Mouse (Mus musculus): ENCODE results near the gene Jmjd4.
A peak's percentile ranks its signal among the peaks of the same experiment; 100 is the strongest.

Gene Jmjd4

GRCm38 (mm10) chr11:59449741-59450229 lies at the start of gene Jmjd4:
Gene Jmjd4 (plus strand): TSS chr11:59450045.
- DNase-seq (ENCODE audit: extremely low spot score) = peak; percentile 93

- DNase-seq (ENCODE audit: extremely low spot score) = no peak
These were observed 49.0 kb upstream of the Jmjd4 start for GRCm38 (mm10) chr11:59400876-59401275.

DNA sequence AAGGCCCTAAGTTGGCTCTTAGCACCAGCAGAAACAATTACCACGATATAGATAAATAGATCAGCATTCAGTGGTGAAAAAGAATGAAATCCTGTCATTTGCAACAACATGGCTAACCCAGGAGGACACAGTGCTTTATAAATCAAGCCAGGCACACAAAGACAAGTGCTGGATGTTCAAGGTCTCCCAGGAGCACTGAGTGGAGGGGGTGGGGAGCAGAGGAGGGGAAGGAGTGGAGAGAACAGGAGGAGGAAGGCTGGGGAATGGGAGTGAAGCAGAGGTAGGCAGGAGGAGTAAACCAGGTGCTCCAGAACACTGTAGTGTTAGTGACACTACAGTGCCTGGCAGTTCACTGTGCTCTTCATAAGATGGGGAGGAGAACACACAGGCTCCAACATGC lies 44.1 kb upstream of the Jmjd4 start:
- no peak for DNase-seq (ENCODE audit: extremely low spot score)

- DNase-seq (ENCODE audit: extremely low spot score) = no peak
These were observed 39.0 kb upstream of the Jmjd4 start for GRCm38 (mm10) chr11:59410851-59411250.

- no peak for DNase-seq (ENCODE audit: extremely low spot score)
These were observed 37.8 kb upstream of the Jmjd4 start for GRCm38 (mm10) chr11:59412058-59412457.

DNA sequence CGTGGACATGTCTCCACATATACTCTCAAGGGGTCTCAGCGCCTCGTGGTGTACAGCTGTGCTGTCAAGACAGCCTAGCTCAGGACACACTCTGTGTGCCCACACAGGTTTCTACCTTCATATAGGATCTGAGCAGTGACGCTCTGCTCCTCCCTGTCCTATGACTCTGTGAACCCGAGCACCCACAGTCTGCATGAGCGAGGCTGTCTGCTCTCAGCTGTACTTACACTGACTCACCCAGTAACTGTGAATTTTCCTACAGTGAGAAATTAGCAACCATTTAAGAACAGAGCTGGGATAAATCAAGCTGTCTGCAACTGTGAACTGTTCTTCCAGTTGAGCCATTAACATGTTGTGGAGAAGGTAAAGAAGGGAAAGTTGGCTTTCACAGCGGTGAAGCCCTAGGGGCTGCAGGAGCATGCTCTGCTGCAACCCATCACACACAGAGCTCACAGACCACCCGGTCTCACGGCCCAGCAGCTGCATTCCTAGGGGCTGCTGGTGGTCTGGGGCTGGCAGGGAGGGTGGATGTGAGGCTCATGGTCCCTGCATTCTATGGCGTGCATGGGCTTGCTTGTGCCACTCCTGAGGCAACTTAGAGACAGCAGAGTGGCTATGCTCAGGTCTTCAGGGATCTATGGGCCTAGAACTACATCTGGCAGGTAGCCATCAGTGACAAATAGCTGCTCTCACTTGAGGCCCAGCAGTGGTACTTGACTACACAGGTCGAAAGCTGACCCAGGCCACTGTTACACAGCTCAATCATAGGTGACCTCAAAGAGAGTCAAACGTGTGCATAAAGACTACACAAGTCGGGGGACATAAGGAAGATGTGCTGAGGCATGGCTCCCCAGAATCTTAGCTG lies 36.6 kb upstream of the Jmjd4 start:
- DNase-seq (ENCODE audit: extremely low spot score) = no peak

GRCm38 (mm10) chr11:59418708-59419107 lies 31.1 kb upstream of the Jmjd4 start:
- no peak for DNase-seq (ENCODE audit: extremely low spot score)

- no peak for DNase-seq (ENCODE audit: extremely low spot score)
These were observed 28.4 kb upstream of the Jmjd4 start for GRCm38 (mm10) chr11:59421436-59421835.

- DNase-seq (ENCODE audit: extremely low spot score) = no peak
These were observed 27.9 kb upstream of the Jmjd4 start for GRCm38 (mm10) chr11:59421967-59422366.

DNA sequence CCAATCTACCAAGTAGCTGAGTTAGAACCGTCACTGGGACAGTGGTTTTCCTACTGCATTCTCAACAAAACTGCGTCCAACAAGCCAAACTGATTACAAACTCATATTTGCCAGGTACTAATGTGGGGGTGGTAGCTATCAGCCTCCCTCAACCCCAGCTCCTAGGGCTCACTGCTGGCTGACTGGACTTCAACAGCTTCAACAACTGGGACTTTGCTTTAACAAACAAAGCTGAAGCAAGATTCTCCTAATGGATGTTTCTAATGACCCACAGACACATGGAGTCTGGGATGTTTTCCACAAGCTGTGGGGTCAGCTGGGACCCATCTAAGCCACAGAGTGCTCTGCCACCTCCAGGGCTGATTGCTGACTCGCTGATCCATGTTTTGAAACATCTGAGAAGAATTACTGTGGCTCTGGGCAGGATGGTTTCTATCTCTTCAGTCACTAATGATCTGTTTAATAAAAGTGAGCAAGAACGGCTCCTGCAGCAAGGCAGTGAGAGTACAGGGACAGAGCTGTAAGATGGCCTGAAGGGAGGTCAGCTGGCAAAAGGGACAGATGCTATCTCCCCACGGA lies 26.7 kb upstream of the Jmjd4 start:
- no peak for DNase-seq (ENCODE audit: extremely low spot score)

- no peak for DNase-seq (ENCODE audit: extremely low spot score)
These were observed 24.2 kb upstream of the Jmjd4 start for GRCm38 (mm10) chr11:59425671-59426101.

- DNase-seq (ENCODE audit: extremely low spot score) = no peak
These were observed 21.7 kb upstream of the Jmjd4 start for GRCm38 (mm10) chr11:59428057-59428660.

DNA sequence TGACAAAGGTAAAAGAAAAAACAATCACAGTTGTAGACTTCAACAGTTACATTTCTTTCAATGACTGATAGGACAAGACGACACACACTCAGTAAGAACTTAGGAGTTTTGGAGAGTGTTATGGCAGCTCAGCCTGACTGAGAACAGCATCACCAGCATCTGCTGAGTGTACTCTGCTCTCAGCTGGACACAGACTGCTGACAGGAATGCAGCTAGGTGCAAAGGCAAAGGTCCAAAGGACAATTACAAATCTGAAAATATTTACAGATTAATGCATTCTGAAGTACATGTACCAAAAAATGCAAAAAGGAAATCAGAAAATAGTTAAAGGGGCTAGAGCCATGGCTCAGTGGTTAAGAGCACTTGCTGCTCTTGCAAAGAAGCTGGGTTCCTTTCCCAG lies 19.9 kb upstream of the Jmjd4 start:
- no peak for DNase-seq (ENCODE audit: extremely low spot score)

DNA sequence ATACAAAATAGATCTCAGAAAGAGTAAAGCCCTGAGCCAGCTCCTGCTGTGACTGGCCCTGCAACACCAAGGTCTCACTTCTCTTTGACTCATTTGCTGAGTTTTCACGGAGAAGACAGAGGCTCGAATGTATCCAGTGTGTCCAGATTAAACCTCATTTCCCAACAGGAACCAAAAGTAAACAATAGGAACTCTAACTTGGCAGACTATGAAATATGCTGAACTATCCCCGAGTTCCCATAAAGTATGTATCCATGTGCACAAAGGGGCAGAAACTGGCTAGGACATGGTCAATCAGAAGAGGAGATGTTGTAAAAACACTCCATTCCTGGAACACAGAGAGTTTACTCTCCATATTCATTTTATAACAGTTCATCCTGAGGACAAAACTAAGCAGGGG lies 17.6 kb upstream of the Jmjd4 start:
- DNase-seq (ENCODE audit: extremely low spot score) = no peak

DNA sequence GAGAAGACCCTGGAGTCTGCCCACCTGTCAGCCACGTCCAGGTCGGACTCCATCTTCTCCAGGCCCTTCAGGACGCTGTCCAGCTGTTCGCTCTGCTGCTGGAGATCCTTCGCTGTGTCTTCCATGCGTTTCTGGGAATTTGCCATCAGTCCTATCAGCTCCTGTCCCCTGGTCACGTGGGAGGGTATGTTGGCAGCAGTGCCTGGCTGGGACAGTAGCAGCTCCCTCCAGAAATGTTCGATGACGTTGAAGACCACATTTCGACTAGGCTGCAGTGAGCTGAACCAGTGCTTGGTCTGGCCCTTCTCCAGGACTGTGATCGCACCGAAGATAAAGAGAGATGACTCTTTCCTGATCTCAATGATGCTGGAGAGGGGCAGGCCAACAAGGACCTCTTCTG lies 11.9 kb upstream of the Jmjd4 start:
- no peak for DNase-seq (ENCODE audit: extremely low spot score)

GRCm38 (mm10) chr11:59443102-59443501 lies 6.7 kb upstream of the Jmjd4 start:
- no peak for DNase-seq (ENCODE audit: extremely low spot score)

DNA sequence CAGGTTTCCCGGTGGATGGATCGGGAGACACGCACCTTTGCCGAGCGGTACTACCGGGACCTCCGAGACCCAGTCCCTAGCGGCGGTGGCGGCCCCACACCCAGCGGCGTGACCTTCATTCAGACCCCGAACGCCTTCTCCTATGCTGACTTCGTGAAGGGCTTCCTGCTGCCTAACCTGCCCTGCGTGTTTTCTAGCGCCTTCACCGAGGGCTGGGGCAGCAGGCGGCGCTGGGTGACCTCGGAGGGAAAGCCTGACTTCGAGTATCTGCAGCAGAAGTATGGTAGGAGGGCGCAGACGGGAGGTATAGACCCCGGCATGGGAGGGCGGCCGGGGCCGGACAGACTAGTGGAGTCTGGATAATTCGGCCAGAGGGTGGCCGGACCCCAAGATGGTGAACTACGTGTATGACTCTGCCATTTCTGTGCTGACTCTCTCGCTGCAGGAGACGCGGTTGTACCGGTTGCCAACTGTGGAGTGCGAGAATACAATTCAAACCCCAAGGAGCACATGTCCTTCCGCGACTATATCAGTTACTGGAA lies 456 bp downstream of the Jmjd4 start:
- DNase-seq (ENCODE audit: extremely low spot score) = no peak

DNA sequence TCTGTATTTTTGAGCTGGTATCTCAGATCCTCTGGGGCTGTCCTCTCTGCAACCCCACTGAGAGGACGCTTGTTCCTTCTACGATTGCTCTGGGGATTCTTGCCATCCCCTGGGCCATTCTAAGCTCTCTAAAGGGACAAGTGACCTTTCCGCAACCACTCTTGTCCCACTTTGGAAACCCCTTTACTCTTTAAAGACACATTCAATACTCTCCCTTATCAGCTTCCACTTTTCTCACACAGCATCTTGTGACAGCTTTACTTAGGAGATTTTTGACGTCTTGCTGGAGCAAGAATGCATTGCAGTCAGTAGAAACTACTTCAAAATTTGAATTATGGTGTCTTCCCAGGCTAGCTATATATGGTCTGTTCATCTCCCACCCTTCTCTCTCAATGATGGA lies 1.2 kb downstream of the Jmjd4 start, which contains the start of gene Snap47:
TSS of gene Snap47 (minus strand) at position 101 of the 400 bp plus-strand sequence.
- no peak for DNase-seq (ENCODE audit: extremely low spot score)

DNA sequence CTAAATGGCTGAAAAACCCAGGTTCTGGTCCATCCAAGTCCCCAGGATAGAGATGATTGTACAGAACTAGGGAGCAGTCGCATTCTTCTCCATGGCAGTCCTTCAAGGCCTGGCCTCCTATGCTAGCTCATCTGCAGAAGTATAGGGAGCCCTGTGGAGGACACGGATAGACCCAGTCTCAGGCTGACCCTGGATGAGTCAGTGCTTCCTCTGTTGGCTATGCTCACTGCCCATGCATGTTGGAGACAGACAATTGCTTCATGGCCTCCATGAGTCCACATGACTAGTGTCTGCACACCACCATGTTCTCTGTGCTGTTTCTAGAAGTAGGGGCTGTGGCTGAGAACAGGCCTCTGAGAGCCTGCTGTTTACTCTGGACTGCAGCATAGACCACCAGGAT lies 6.5 kb downstream of the Jmjd4 start:
- DNase-seq (ENCODE audit: extremely low spot score) = no peak

GRCm38 (mm10) chr11:59456891-59457290 lies 7.0 kb downstream of the Jmjd4 start:
- no peak for DNase-seq (ENCODE audit: extremely low spot score)

DNA sequence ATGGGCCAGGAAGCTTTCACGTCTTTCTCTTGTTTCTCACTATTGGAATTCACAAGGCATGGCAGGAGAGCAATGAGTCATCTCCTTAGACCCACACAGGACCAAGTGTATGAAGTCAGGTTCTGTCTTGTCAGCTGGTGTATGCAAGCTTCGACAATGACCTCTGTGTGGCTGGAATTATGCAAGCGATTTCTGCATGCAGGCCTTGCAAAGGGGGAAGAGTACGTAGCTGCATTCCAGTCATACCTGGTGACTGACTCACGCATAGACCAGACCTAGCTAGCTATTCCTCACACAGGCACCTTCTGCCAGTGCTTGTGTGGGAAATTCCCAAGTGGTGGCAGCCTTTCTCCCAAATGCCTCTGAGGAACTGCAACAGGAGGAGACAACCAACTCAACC lies 9.1 kb downstream of the Jmjd4 start:
- no peak for DNase-seq (ENCODE audit: extremely low spot score)

DNA sequence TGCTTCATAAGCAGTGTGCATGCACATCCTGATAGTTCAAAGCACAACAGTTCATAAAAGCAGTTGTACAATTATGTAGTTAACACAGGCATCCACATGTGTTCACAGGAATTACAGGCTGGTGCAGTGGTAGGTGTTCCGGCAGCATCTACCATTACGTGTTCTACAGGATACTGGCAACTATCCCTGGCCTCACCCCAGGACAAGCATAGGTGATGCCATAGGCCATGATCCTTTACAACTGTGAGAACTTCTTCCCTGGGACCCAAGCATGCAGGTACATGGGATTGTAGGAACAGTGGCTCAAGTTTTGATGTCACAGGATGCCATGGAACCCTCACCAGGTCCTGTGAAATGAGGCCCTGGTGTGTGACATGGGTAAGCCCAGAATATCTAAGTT lies 10.6 kb downstream of the Jmjd4 start:
- no peak for DNase-seq (ENCODE audit: extremely low spot score)
